Mouse (Mus musculus) heart, embryonic 13.5 days (tissue): ENCODE measurements at regions not wholly inside any gene's neighbourhood (a gene's known extent, or its start where the extent isn't known, plus 50 kb on each side); places are given as distances from the start of the nearest gene placed in this dataset.
"Not testable (repeated sequence)": the region's sequence is repeated elsewhere in the genome, so short reads cannot be mapped to it uniquely, and the experiment has no call there.

Experiments
- ATAC-seq: fragments of 200-750 bp; cut with Nextera tagmentation; 2 replicates; pipeline ENCODE4 v1.8.0; 2017; ENCODE audit warnings: moderate TSS enrichment; ENCODE audit not compliant: insufficient number of reproducible peaks, low FRiP score, low TSS enrichment; ENCODE audit errors: extremely low read depth
- H3K27ac ChIP-seq: fragments of 300-500 bp; sonication (generic); replicated peaks from 2 replicates; pipeline ENCODE4 v1.5.1; 2015; ENCODE audit warnings: moderate library complexity, mild to moderate bottlenecking, inconsistent platforms
- H3K27me3 ChIP-seq: fragments of 300-500 bp; sonication (generic); replicated peaks from 2 replicates; pipeline ENCODE4 v1.6.1; 2015; ENCODE audit warnings: mild to moderate bottlenecking, inconsistent platforms
- H3K36me3 ChIP-seq: fragments of 300-500 bp; sonication (generic); 2 replicates; pipeline ENCODE4 v1.6.1; 2015; ENCODE audit warnings: mild to moderate bottlenecking, inconsistent platforms
- H3K4me1 ChIP-seq: fragments of 300-500 bp; sonication (generic); 2 replicates; pipeline ENCODE4 v1.6.1; 2015; ENCODE audit warnings: inconsistent platforms
- H3K4me2 ChIP-seq: fragments of 300-500 bp; sonication (generic); 2 replicates; pipeline ENCODE4 v1.6.1; 2015; ENCODE audit warnings: inconsistent platforms, mild to moderate bottlenecking, moderate library complexity
- H3K4me3 ChIP-seq: fragments of 300-500 bp; sonication (generic); 2 replicates; pipeline ENCODE4 v1.5.1; 2015; ENCODE audit warnings: moderate library complexity, mild to moderate bottlenecking, inconsistent platforms
- H3K9ac ChIP-seq: fragments of 300-500 bp; sonication (generic); 2 replicates; pipeline ENCODE4 v1.6.1; 2015; ENCODE audit warnings: inconsistent platforms, mild to moderate bottlenecking, moderate library complexity
- H3K9me3 ChIP-seq: fragments of 300-500 bp; sonication (generic); 2 replicates; pipeline ENCODE4 v1.6.1; 2016; ENCODE audit warnings: inconsistent platforms
- WGBS: fragments of 180-500 bp; shearing (Covaris S2); methylation state at CpG from one replicate; pipeline ENCODE4 v1.1.7; 2015; ENCODE audit warnings: mixed read lengths; 5-methylcytosine and 5-hydroxymethylcytosine counted together

- Histone ChIP-seq H3K27me3 (no peaks in the 10 kb centered on the region), H3K36me3 (no peaks in the 10 kb centered on the region), H3K4me3 (no peak overlapping the region), H3K4me1 (0 out of 2 replicates have a peak, but pooled peaks cover 10% of the 10 kb centered on the region), H3K4me2 (no peak overlapping the region), H3K9ac (no peak overlapping the region), H3K9me3 (peaks cover 8% of the 10 kb centered on the region; the same call in 1 of the 2 replicates), H3K27ac (no peak overlapping the region)
- 65% methylated on average over 14 of the region's 14 CpGs for WGBS
- no peak for ATAC-seq
Measured at GRCm38 (mm10) chr13:111309848-111310692, 55.3 kb downstream of the Actbl2 start.

- H3K4me3 ChIP-seq, result no peak overlapping the region
- H3K4me1 ChIP-seq, result 0 out of 2 replicates have a peak, but pooled peaks cover 10% of the 10 kb centered on the region
- no peaks in the 10 kb centered on the region for H3K36me3 ChIP-seq
- H3K4me2 ChIP-seq, result no peak overlapping the region
- no peaks in the 10 kb centered on the region for H3K27me3 ChIP-seq
- 95% methylated on average over 1 of the region's 1 CpGs for WGBS
- ATAC-seq, result no peak
- peaks cover 8% of the 10 kb centered on the region; the same call in 1 of the 2 replicates for H3K9me3 ChIP-seq
- H3K9ac ChIP-seq, result no peak overlapping the region
- H3K27ac ChIP-seq, result no peak overlapping the region
Measured at GRCm38 (mm10) chr13:111310693-111311045, 55.9 kb downstream of the Actbl2 start.

DNA sequence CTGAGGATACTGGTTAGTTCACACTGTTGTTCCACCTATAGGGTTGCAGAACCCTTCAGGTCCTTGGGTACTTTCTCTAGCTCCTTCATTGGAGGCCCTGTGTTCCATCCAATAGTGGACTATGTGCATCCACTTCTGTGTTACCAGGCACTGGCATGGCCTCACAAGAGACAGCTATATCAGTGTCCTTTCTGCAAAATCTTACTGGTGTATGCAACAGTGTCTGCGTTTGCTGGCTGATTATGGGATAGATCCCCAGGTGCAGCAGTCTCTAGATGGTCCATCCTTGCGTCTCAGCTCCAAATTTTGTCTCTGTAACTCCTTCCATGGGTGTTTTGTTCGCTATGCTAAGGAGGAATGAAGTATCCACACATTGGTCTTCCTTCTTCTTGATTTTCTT is 58.7 kb downstream of the Actbl2 start:
- not testable (repeated sequence) for H3K9me3 ChIP-seq, H3K4me1 ChIP-seq, H3K27me3 ChIP-seq, H3K4me2 ChIP-seq, ATAC-seq, H3K9ac ChIP-seq, H3K4me3 ChIP-seq, H3K36me3 ChIP-seq, H3K27ac ChIP-seq
- WGBS, result 63% methylated on average over 3 of the region's 3 CpGs

DNA sequence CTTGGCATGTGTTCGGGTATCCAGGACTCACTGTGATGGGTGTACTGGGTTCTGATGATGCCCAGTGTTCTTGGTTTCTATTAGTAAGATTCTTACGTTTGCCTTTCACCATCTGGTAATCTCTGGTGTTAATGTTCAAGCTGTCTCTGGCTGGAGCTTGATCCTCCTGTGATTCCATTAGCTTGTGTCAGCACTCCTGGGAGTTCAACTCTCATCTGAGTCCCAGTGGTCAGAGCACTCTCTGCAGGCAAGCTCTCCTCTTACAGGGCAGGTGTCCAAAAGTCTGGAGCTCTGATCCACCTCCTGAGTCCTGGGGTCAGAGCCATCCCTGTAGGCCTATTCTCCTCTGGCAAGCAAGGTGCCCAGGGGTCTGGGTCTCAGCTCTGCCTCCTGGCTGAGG is 63.1 kb downstream of the Actbl2 start:
- WGBS, result 83% methylated on average over 2 of the region's 2 CpGs
- H3K36me3 ChIP-seq, H3K4me2 ChIP-seq, H3K27ac ChIP-seq, H3K4me1 ChIP-seq, H3K4me3 ChIP-seq, H3K9me3 ChIP-seq, ATAC-seq, H3K9ac ChIP-seq, H3K27me3 ChIP-seq: not testable (repeated sequence)

DNA sequence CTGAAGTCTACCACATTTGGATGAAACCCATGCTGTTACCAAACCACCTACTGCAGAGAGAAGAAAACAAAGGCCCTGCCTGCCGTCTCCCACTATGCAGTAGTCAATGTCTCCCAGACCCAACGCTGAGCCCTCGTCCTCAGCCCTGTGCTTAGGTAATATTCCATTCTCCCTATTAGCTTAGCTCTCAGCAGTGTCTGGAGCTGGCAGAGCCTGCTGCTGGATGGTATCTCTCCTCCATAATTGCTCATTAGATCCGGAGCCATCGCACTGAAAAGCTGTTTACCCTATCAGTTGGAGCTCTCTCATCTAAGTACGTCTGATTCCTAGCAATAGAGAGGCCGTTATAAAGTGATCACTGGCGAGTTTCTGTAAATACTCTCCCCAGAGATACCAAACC is 68.4 kb downstream of the Actbl2 start:
- no peaks in the 10 kb centered on the region for H3K36me3 ChIP-seq
- H3K27me3 ChIP-seq, result no peaks in the 10 kb centered on the region
- no peak overlapping the region for H3K9ac ChIP-seq
- ATAC-seq, result no peak
- no peak overlapping the region for H3K4me3 ChIP-seq
- WGBS, result 49% methylated on average over 8 of the region's 8 CpGs
- H3K27ac ChIP-seq, result no peak overlapping the region
- H3K4me1 ChIP-seq, result peaks cover 7% of the 10 kb centered on the region; the same call in 1 of the 2 replicates
- no peak overlapping the region for H3K4me2 ChIP-seq
- H3K9me3 ChIP-seq, result no peaks in the 10 kb centered on the region

- Histone ChIP-seq H3K9me3 (no peaks in the 10 kb centered on the region), H3K27ac (no peak overlapping the region), H3K4me1 (peaks cover 7% of the 10 kb centered on the region; the same call in 1 of the 2 replicates), H3K4me2 (peak overlapping the region; percentile 36), H3K9ac (0 out of 2 replicates have a peak overlapping the region, but pooled peaks have one; percentile 19), H3K27me3 (no peaks in the 10 kb centered on the region), H3K36me3 (no peaks in the 10 kb centered on the region), H3K4me3 (no peak overlapping the region)
- ATAC-seq, result no peak
- 55% methylated on average over 16 of the region's 16 CpGs for WGBS
Measured at GRCm38 (mm10) chr13:111326096-111326665, 71.4 kb downstream of the Actbl2 start.

DNA sequence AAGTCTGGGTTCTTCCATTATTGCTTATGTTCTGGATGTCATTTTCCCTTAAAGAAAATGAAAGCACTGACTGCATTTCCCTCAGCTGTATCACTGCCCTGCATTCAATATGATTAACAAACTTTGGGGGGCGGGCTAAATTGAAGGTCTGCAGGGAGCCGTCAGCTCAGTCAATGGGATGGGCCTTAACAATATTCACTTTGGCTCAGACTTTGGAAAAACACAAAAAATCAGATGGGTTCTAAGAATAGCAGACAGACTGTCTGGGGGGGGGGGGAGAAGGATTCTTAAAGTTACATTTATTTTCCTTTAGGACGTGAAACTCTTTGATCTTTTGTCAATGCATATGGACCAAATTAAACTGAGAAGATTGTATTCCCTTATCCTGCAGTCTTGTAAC is 78.2 kb downstream of the Actbl2 start:
- no peak overlapping the region for H3K4me2 ChIP-seq
- WGBS, result 68% methylated on average over 3 of the region's 3 CpGs
- H3K4me3 ChIP-seq, result no peak overlapping the region
- no peak overlapping the region for H3K9ac ChIP-seq
- no peaks in the 10 kb centered on the region for H3K36me3 ChIP-seq
- H3K27me3 ChIP-seq, result no peaks in the 10 kb centered on the region
- H3K4me1 ChIP-seq, result no peaks in the 10 kb centered on the region; the same call in 1 of the 2 replicates
- ATAC-seq, result no peak
- no peaks in the 10 kb centered on the region for H3K9me3 ChIP-seq
- H3K27ac ChIP-seq, result no peak overlapping the region

DNA sequence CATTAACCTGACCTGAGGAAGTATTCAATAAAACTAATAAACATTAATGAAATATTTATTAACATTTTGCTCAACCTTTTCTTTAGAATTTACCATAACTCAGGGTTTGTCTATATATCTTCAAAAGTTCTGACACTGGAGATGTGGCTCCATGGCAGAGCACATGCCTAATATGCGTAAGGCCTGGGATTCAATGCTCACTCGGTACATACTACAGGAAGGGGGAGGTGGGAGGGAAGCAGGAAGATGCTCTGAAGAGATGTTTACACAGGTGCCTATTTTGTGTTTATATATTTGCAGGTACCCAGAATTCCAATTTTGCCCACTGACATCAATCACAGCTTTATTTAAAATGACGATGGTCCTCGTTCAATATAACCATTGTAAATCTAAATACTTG is 79.0 kb downstream of the Actbl2 start:
- Histone ChIP-seq H3K9me3 (no peaks in the 10 kb centered on the region), H3K4me1 (no peaks in the 10 kb centered on the region; the same call in 1 of the 2 replicates), H3K9ac (no peak overlapping the region), H3K4me3 (no peak overlapping the region), H3K27ac (no peak overlapping the region), H3K36me3 (no peaks in the 10 kb centered on the region), H3K4me2 (no peak overlapping the region), H3K27me3 (no peaks in the 10 kb centered on the region)
- WGBS, result 82% methylated on average over 4 of the region's 4 CpGs
- no peak for ATAC-seq

- Histone ChIP-seq H3K4me1 (no peaks in the 10 kb centered on the region; the same call in 1 of the 2 replicates), H3K4me2 (no peak overlapping the region), H3K4me3 (no peak overlapping the region), H3K27ac (no peak overlapping the region), H3K27me3 (no peaks in the 10 kb centered on the region), H3K36me3 (no peaks in the 10 kb centered on the region), H3K9me3 (no peaks in the 10 kb centered on the region), H3K9ac (no peak overlapping the region)
- ATAC-seq, result no peak
- WGBS, result 58% methylated on average over 22 of the region's 22 CpGs
Measured at GRCm38 (mm10) chr13:111334258-111335052, 79.6 kb downstream of the Actbl2 start.

- Histone ChIP-seq H3K9ac (no peak overlapping the region), H3K4me2 (no peak overlapping the region), H3K9me3 (no peaks in the 10 kb centered on the region), H3K27me3 (no peaks in the 10 kb centered on the region), H3K4me3 (no peak overlapping the region), H3K27ac (no peak overlapping the region), H3K36me3 (no peaks in the 10 kb centered on the region), H3K4me1 (peaks cover 16% of the 10 kb centered on the region)
- ATAC-seq, result no peak
- WGBS, result 66% methylated on average over 10 of the region's 10 CpGs
Measured at GRCm38 (mm10) chr13:111344981-111345380, 90.2 kb downstream of the Actbl2 start.
